Mouse (Mus musculus) cerebellum, adult 2 months (tissue): ENCODE measurements around the gene Itga2.

ENCODE experiments used
- CTCF ChIP-seq: fragments of 200-500 bp; IDR thresholded peaks from 2 replicates; pipeline ENCODE4 v1.5.1; 2011; ENCODE audit warnings: low read depth, mild to moderate bottlenecking, control low read depth, low read length, moderate library complexity, borderline replicate concordance; ENCODE audit not compliant: insufficient read depth
- POLR2A ChIP-seq: fragments of 200-500 bp; IDR thresholded peaks from 2 replicates; pipeline ENCODE4 v1.6.1; 2011; ENCODE audit warnings: low read length, control low read depth, borderline replicate concordance; ENCODE audit not compliant: insufficient read depth

DNA sequence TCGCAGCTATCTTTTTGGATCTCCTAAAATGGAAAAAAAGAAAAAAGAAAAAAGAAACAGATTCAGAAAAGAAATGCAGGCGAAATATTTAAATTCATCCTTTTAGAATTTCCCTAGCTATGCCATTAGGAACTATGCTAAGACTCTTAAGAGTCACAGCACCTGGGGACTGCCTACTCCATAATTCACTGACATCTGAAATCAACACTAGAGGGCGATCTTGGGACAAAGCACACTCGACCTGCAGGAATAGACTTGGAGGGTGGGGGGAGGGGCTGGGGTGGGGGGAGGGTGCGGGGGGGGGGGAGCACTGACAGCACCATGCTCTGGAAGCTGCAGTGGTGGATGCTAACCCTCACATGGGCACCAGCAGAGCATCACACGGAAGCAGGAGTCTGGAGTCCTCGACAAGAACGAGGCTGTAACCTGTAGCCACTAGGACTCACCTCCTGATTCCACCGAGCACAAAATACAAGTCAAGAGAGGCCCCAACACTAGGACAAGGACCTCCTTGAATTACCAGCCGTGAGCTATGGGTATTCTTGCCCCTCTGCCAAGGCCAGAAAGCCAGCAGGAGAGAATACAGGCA, 49.0 kb upstream of the Itga2 start:
- TF ChIP-seq POLR2A (no peak), CTCF (no peak)
